Mouse (Mus musculus): ENCODE data around the gene Ecm1. TPM values are rescaled to one million over a fixed set of nuclear protein-coding genes. Genes with fewer than 3 reads are reported as not detected.

Ecm1 gene
- polyA plus RNA-seq, 1 experiment from 2014 or later: 20.3 TPM

DNA sequence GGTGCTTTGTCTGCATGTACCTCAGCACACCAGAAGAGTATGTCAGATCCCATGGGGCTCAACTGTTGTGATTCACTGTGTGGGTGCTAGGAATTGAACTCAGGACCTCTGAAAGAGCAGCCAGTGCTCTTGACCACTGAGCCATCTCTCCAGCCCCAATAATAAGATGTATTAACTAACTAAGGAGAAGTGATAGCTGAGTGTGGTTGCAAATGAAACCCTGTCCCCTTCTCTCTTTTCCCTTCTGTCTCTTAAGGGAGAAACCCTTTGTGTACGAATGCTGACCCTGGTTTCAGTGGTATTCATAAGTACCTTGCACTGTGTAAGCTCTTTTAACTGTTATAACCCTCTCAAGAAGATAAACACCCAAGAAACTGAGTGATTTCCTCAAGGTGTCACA, 23.3 kb downstream of the Ecm1 start:
- Histone ChIP-seq H3K4me1 (replicated peaks) (0 out of 2 replicates have a peak, but pooled peaks cover 2% of the 10 kb centered on the region), H3K27ac (no peak overlapping the region), H3K9me3 (peaks cover 12% of the 10 kb centered on the region; the same call in 1 of the 2 replicates), H3K4me3 (no peak overlapping the region), H3K36me3 (0 out of 2 replicates have a peak, but pooled peaks cover 6% of the 10 kb centered on the region), H3K27me3 (ENCODE audit: insufficient read depth, poor library complexity, severe bottlenecking) (no peaks in the 10 kb centered on the region)
- no peak for DNase-seq (ENCODE audit: low spot score)
- WGBS: 79% methylated on average over 1 of the region's 1 CpGs

- H3K4me3 ChIP-seq: no peak overlapping the region
- H3K36me3 ChIP-seq: 0 out of 2 replicates have a peak, but pooled peaks cover 6% of the 10 kb centered on the region
- H3K27me3 ChIP-seq (ENCODE audit: insufficient read depth, poor library complexity, severe bottlenecking): no peaks in the 10 kb centered on the region
- no peaks in the 10 kb centered on the region for H3K4me1 ChIP-seq (replicated peaks)
- DNase-seq (ENCODE audit: low spot score): no peak
- H3K27ac ChIP-seq: no peak overlapping the region
- peaks cover 12% of the 10 kb centered on the region; the same call in 1 of the 2 replicates for H3K9me3 ChIP-seq
Observed at GRCm38 (mm10) chr3:95709967-95710366, 29.4 kb downstream of the Ecm1 start.

DNA sequence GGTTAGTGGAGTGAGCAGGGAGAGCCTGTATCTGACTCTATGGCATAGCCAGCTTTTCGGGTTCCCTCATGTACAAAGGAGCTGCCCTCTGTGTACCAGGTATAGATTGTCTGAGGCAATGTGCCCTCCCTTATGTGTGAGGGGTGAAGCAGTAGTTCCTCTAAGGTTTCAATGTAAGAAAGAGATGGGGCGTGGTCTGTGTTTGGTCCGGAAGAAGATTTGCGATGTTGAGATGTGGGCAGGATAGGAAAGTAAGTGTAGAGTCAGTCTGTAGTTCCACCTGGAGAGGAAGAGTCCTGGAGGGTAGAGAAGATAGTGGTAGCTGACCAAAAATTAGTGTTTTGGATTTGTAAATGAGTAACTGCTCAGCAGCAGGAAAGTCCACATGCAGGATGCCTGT, 30.3 kb downstream of the Ecm1 start:
- H3K4me1 ChIP-seq (replicated peaks): no peaks in the 10 kb centered on the region
- no peak for DNase-seq (ENCODE audit: low spot score)
- H3K27ac ChIP-seq: no peak overlapping the region
- no peak overlapping the region for H3K4me3 ChIP-seq
- H3K9me3 ChIP-seq: peaks cover 12% of the 10 kb centered on the region; the same call in 1 of the 2 replicates
- H3K27me3 ChIP-seq (ENCODE audit: insufficient read depth, poor library complexity, severe bottlenecking): no peaks in the 10 kb centered on the region
- H3K36me3 ChIP-seq: 0 out of 2 replicates have a peak, but pooled peaks cover 3% of the 10 kb centered on the region
- WGBS: 89% methylated on average over 4 of the region's 4 CpGs

GRCm38 (mm10) chr3:95707497-95707896, 31.9 kb downstream of the Ecm1 start:
- Histone ChIP-seq H3K4me1 (replicated peaks) (peaks cover under 1% of the 10 kb centered on the region), H3K4me3 (no peak overlapping the region), H3K27ac (no peak overlapping the region), H3K36me3 (no peaks in the 10 kb centered on the region), H3K9me3 (no peaks in the 10 kb centered on the region), H3K27me3 (ENCODE audit: insufficient read depth, poor library complexity, severe bottlenecking) (no peaks in the 10 kb centered on the region)
- WGBS: 91% methylated on average over 7 of the region's 7 CpGs
- DNase-seq (ENCODE audit: low spot score): no peak

GRCm38 (mm10) chr3:95706273-95706672, 33.1 kb downstream of the Ecm1 start:
- 91% methylated on average over 4 of the region's 4 CpGs for WGBS
- Histone ChIP-seq H3K9me3 (no peaks in the 10 kb centered on the region), H3K4me3 (no peak overlapping the region), H3K4me1 (replicated peaks) (peaks cover 13% of the 10 kb centered on the region), H3K36me3 (no peaks in the 10 kb centered on the region), H3K27me3 (ENCODE audit: insufficient read depth, poor library complexity, severe bottlenecking) (no peaks in the 10 kb centered on the region), H3K27ac (no peak overlapping the region)
- DNase-seq (ENCODE audit: low spot score): no peak

- WGBS: 89% methylated on average over 4 of the region's 4 CpGs
Observed at GRCm38 (mm10) chr3:95704612-95705011, 34.8 kb downstream of the Ecm1 start.

DNA sequence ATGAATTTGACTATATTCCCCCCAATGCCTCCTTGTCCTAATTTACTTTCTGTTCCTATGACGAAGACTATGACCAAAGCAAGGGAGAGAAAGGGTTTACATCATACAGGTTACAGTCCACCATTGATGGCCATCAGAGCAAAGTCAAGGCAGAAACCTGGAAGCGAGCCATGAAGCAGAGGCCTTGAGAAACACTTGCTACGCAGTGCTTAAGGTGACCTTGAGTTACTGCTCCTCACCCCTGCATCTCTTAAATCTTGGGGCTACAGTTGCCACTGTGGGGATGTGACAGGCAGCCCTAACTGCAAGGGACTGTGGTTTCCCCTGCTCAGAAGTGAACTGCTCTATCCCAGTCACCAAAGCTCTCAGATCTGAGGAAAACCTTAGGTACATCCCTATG, 36.1 kb downstream of the Ecm1 start:
- no peak for DNase-seq (ENCODE audit: low spot score)
- no peak overlapping the region for H3K27ac ChIP-seq
- H3K4me3 ChIP-seq: no peak overlapping the region
- H3K4me1 ChIP-seq (replicated peaks): peaks cover 30% of the 10 kb centered on the region
- WGBS: 95% methylated on average over 3 of the region's 3 CpGs
- no peaks in the 10 kb centered on the region for H3K9me3 ChIP-seq
- H3K27me3 ChIP-seq (ENCODE audit: insufficient read depth, poor library complexity, severe bottlenecking): 0 out of 2 replicates have a peak, but pooled peaks cover 4% of the 10 kb centered on the region
- H3K36me3 ChIP-seq: no peaks in the 10 kb centered on the region

More at GRCm38 (mm10) chr3:95704612-95705011, 34.8 kb downstream of the Ecm1 start:
- no peak for DNase-seq (ENCODE audit: low spot score)
- Histone ChIP-seq H3K27me3 (ENCODE audit: insufficient read depth, poor library complexity, severe bottlenecking) (0 out of 2 replicates have a peak, but pooled peaks cover 3% of the 10 kb centered on the region), H3K9me3 (no peaks in the 10 kb centered on the region), H3K4me1 (replicated peaks) (peaks cover 30% of the 10 kb centered on the region), H3K4me3 (no peak overlapping the region), H3K27ac (no peak overlapping the region), H3K36me3 (no peaks in the 10 kb centered on the region)

GRCm38 (mm10) chr3:95701877-95702540, 37.4 kb downstream of the Ecm1 start:
- Histone ChIP-seq H3K4me3 (peak overlapping the region; percentile 44), H3K27ac (peak overlapping the region; percentile 88), H3K4me1 (replicated peaks) (peaks cover 34% of the 10 kb centered on the region), H3K36me3 (no peaks in the 10 kb centered on the region), H3K9me3 (no peaks in the 10 kb centered on the region), H3K27me3 (ENCODE audit: insufficient read depth, poor library complexity, severe bottlenecking) (0 out of 2 replicates have a peak, but pooled peaks cover 4% of the 10 kb centered on the region)
- WGBS: 4% methylated on average over 24 of the region's 24 CpGs
- peak; percentile 87 for DNase-seq (ENCODE audit: low spot score)

DNA sequence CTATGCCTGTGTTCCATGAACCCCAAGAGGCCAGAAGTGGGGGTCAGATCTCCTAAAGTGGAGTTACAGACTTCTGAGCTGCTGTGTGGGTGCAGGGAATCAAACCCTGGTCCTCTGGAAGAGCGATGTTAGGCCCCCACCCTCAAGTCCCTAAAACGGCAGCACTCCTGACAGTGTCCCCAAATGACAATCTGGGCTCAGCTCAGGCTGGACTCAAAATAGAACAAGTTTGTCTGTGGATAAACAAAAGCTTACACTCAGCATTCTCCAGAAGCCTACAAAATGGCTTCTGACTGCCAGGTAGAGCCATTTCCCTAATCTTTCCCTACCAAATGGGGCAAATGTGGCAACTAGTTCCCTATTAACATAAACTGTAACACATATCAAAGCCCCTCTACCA, 38.3 kb downstream of the Ecm1 start:
- H3K27me3 ChIP-seq (ENCODE audit: insufficient read depth, poor library complexity, severe bottlenecking): 0 out of 2 replicates have a peak, but pooled peaks cover 4% of the 10 kb centered on the region
- peaks cover 43% of the 10 kb centered on the region for H3K4me1 ChIP-seq (replicated peaks)
- DNase-seq (ENCODE audit: low spot score): no peak
- no peaks in the 10 kb centered on the region for H3K36me3 ChIP-seq
- no peak overlapping the region for H3K4me3 ChIP-seq
- H3K27ac ChIP-seq: peak overlapping the region; percentile 88
- WGBS: 77% methylated on average over 2 of the region's 2 CpGs
- H3K9me3 ChIP-seq: no peaks in the 10 kb centered on the region

DNA sequence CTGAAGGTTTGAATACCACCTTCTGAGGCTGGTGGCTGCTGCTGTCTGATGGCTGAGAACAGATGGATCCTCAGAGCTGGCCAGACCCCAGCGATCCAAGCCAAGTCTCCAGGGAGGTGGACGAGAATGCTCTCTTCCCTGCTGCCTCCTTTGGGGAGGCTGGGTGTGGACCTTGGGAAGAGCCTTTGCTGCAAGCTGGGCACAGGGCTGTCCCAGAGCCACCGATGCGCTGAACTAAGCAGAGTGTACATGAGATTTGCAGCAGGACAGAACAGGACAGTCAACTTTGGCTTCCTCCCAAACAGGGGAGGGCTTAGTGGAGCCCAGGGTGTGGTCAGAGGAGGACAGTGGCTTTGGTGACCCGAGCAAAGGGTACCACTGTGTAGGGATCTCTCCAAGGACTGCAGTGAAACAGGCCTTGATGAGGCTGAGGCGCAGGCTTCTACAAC, 39.1 kb downstream of the Ecm1 start:
- WGBS: 48% methylated on average over 6 of the region's 6 CpGs
- DNase-seq (ENCODE audit: low spot score): no peak
- Histone ChIP-seq H3K27ac (peak overlapping the region; percentile 64), H3K27me3 (ENCODE audit: insufficient read depth, poor library complexity, severe bottlenecking) (0 out of 2 replicates have a peak, but pooled peaks cover 4% of the 10 kb centered on the region), H3K4me3 (no peak overlapping the region), H3K4me1 (replicated peaks) (peaks cover 51% of the 10 kb centered on the region), H3K36me3 (no peaks in the 10 kb centered on the region), H3K9me3 (no peaks in the 10 kb centered on the region)

DNA sequence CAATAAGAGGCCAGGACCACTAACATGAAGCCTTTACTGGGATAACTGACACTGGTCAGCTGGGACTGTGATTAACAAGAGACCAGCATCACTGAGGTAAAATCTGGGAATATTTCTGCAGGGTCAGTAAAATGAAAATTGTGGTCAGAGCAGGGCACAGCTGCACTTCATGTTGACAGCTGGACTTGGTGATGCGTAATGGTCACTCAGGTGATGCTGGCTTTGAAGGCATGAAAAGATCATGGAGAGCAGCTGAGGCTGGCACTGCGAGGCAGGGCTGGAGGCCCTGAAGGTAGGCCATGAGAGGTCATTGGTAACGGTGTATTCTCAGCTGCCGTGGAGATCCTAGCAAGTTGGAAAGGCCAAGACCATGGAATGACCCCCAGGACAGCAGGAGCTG, 41.1 kb downstream of the Ecm1 start:
- WGBS: 91% methylated on average over 4 of the region's 4 CpGs
- Histone ChIP-seq H3K4me1 (replicated peaks) (peaks cover 69% of the 10 kb centered on the region), H3K27ac (no peak overlapping the region), H3K9me3 (no peaks in the 10 kb centered on the region), H3K36me3 (no peaks in the 10 kb centered on the region), H3K4me3 (no peak overlapping the region), H3K27me3 (ENCODE audit: insufficient read depth, poor library complexity, severe bottlenecking) (peaks cover 4% of the 10 kb centered on the region; the same call in 1 of the 2 replicates)
- no peak for DNase-seq (ENCODE audit: low spot score)

- peaks cover 59% of the 10 kb centered on the region for H3K4me1 ChIP-seq (replicated peaks)
- peaks cover 4% of the 10 kb centered on the region; the same call in 1 of the 2 replicates for H3K27me3 ChIP-seq (ENCODE audit: insufficient read depth, poor library complexity, severe bottlenecking)
- no peaks in the 10 kb centered on the region for H3K9me3 ChIP-seq
- peaks cover 2% of the 10 kb centered on the region; the same call in 1 of the 2 replicates for H3K36me3 ChIP-seq
- 0 out of 2 replicates have a peak overlapping the region, but pooled peaks have one; percentile 6 for H3K4me3 ChIP-seq
- 13% methylated on average over 7 of the region's 7 CpGs for WGBS
- peak; percentile 55 for DNase-seq (ENCODE audit: low spot score)
- H3K27ac ChIP-seq: peak overlapping the region; percentile 76
Observed at GRCm38 (mm10) chr3:95696360-95696759, 43.0 kb downstream of the Ecm1 start.

GRCm38 (mm10) chr3:95695796-95696195, 43.6 kb downstream of the Ecm1 start:
- DNase-seq (ENCODE audit: low spot score): no peak
- Histone ChIP-seq H3K27me3 (ENCODE audit: insufficient read depth, poor library complexity, severe bottlenecking) (peaks cover 4% of the 10 kb centered on the region; the same call in 1 of the 2 replicates), H3K4me1 (replicated peaks) (peaks cover 53% of the 10 kb centered on the region), H3K9me3 (0 out of 2 replicates have a peak, but pooled peaks cover 2% of the 10 kb centered on the region), H3K4me3 (peak overlapping the region; percentile 6; the same call in 1 of the 2 replicates), H3K27ac (peak overlapping the region; percentile 76), H3K36me3 (peaks cover 5% of the 10 kb centered on the region; the same call in 1 of the 2 replicates)
- WGBS: 20% methylated on average over 3 of the region's 3 CpGs
